Mouse (Mus musculus): Measurements from ENCODE around the gene Limch1.

Gene Limch1

DNA sequence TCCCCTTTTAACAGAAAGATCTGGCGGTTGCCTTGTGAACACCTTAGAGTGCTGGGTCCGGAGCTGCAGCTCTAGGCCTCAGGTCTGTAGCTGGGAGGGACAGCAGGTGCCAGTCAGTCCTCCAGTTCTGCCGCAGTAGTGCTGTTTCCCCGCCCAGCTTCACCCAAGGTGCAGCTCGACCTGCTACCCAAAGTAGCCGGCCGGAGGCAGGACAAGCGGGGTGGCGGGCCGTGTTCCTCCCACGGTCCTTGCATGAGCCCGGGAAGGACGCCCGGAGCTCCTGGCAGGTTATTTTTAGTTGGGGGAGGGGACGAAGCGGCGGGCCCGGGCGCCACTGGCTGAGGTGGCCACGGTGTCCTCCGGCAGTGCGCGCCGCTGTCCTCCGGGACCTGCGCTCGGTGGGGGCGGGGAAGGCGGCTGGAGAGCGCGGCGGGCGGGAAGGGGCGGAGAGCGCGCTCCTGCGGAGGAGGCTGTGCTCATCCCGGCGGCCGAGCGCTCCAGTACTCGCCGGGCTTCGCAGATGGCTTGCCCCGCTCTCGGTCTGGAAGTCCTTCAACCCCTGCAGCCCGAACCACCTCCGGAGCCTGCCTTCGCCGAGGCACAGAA lies at the start of gene Limch1:
Limch1 (plus strand) TSS at position 438 of the 606 bp plus-strand sequence.
- no peak for DNase-seq (ENCODE audit: extremely low read depth, low read depth, low spot score)

DNA sequence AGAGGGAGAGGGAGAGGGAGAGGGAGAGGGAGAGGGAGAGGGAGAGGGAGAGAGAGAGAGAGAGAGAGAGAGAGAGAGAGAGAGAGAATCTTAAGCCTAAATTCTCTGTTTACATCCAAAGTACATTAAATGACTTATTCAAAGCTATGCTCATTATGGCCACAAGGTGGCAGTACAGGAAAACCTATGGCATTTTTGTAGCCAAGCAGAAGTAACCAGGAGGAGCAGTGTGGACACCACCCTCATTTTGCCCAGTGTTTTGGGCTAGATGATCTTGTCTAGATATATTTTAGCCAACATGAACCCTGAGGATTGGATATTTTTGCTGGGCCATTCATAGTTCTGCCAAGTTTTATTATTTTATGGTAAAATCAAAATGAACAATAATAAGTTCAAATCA lies 48.5 kb upstream of the Limch1 start:
- no peak for DNase-seq (ENCODE audit: extremely low read depth, low read depth, low spot score)

DNA sequence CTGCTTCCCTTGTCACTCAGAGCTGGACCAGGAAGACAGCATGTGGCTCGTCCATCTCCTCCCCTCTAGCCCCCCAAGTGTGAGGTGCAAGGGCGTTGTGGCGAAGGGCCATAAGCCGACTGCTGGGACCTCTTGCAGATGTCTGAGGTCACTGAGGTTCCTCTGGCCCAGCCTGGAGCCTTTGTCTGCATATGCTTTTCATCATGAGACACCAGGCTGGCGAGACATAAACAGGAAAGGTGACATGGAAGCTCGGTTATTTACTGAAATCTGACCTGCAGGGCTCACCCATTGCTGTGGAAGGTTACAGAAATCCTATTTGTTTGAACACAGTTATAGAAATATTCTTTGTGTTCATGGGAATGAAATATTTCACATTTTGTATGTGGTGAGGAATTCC lies 45.7 kb upstream of the Limch1 start:
- DNase-seq (ENCODE audit: extremely low read depth, low read depth, low spot score): no peak

GRCm38 (mm10) chr5:66701951-66702350 lies 43.7 kb upstream of the Limch1 start:
- no peak for DNase-seq (ENCODE audit: extremely low read depth, low read depth, low spot score)

DNA sequence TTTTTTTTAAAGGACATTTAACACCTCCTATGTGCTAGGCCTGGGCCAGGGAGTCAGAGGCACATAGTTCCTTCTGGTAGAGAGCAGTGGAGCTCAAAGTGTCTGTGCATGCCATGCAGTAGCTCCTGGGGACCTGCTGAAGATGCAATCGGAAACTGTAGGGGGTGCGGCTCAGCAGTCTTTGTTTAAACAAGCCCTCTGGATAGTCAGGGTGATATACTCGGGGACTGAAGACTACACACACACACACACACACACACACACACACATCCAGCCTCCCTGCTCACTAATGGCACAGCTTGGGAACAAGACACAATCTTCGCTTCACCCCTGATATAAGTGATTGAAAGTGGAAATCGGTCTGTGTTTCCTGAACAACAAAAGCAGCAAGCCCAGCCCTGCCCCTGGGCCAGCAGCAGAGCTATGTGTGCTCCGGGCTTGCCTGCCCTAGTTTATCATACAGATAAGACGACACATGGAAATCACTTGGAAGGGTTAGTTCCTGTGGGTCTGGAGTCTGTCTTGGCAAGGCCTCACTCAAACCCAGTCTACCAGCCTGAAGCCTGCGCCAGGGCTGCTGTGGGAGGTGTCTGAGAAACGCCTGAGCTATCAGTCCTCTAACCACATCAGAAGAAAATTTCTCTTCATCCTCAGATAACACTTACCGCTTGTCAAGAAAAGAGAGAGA lies 42.2 kb upstream of the Limch1 start:
- no peak for DNase-seq (ENCODE audit: extremely low read depth, low read depth, low spot score)

DNA sequence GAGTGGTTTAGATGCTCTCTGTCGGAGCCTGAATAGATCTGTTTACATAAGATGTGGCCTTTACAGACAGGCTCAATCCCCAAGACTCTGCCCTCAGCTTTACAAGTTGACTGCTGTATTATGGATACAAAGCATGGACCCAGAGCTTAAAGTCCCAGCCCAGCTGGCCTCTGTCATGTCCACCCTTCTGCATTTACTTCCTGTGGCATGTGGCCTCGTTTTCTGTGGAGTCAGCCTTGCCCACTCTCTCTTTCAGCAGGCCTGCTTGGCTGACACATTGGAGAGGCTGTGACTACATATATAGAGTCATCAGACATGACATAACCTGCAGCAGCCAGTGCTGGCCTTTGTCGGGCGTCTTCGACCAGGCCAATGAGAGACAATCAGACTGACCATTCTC lies 37.8 kb upstream of the Limch1 start:
- no peak for DNase-seq (ENCODE audit: extremely low read depth, low read depth, low spot score)

DNA sequence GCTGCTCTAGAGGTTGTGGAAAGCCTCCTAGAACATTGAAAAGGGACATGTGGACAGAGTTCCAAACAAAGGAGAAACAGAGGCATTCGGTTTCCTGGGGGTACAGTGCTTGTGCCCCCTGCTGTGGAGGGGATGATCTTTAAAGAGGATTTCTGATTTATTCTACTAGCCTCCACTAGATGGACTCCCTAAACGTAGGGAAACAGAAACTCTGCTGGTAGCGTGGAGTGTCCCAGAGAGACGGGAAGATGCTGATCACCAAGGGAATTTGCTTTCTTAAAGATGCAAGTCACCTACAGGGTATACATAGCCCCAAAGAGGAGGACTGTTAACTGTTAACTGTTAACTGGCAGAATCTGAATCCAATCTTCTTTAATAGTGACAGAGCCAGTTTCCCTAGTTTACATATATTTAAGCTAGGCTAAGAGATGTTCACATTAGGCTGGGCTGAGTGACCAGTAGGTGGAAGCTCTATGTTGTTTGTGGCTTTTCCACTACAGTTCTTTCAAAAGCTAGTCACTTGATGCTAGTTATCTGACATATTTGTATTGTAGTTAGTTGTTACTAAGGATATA lies 35.1 kb upstream of the Limch1 start:
- DNase-seq (ENCODE audit: extremely low read depth, low read depth, low spot score): no peak

- DNase-seq (ENCODE audit: extremely low read depth, low read depth, low spot score): no peak
These were observed 32.8 kb upstream of the Limch1 start for GRCm38 (mm10) chr5:66712801-66713200.

- no peak for DNase-seq (ENCODE audit: extremely low read depth, low read depth, low spot score)
These were observed 30.1 kb upstream of the Limch1 start for GRCm38 (mm10) chr5:66715498-66715931.

DNA sequence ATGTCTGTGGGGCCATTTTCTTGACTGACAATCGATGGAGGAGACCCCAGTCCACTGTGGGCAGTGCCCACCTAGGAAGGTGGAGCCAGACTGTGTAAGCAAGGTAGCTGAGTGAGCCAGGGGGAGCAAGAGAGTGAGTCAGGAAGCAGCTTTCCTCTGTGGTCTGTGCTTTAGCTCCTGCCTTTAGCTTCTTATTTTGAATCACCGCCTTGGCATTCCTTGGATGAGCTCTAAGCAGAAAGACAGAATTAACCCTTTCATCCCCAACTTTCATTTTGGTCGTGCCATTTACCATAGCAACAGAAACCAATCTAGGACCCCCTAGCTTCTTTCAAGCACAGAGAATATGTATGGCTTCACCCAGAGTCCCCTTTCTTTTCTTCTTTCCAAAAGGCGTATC lies 27.7 kb upstream of the Limch1 start:
- no peak for DNase-seq (ENCODE audit: extremely low read depth, low read depth, low spot score)

DNA sequence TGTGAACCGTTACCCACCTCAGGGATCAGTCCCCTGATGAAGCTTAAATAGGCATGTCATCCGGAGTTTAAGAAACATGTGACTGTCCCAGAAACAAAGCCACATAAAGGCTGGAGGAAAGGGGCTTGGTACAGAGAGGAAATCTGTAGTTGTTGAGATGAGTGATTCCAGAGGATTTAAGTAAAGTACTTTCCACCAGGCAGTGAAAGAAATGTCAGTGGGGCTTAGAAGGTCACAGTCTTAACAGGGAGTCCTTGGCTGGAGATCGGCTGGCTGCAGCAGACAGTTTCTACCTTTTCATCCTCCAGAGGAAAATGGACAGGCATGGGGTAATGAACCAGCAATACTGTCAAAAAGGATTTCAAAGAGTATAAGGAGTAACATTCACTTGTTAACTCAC lies 27.2 kb upstream of the Limch1 start:
- no peak for DNase-seq (ENCODE audit: extremely low read depth, low read depth, low spot score)

- no peak for DNase-seq (ENCODE audit: extremely low read depth, low read depth, low spot score)
These were observed 26.7 kb upstream of the Limch1 start for GRCm38 (mm10) chr5:66718880-66719279.

GRCm38 (mm10) chr5:66720921-66721320 lies 24.7 kb upstream of the Limch1 start:
- DNase-seq (ENCODE audit: extremely low read depth, low read depth, low spot score): no peak

DNA sequence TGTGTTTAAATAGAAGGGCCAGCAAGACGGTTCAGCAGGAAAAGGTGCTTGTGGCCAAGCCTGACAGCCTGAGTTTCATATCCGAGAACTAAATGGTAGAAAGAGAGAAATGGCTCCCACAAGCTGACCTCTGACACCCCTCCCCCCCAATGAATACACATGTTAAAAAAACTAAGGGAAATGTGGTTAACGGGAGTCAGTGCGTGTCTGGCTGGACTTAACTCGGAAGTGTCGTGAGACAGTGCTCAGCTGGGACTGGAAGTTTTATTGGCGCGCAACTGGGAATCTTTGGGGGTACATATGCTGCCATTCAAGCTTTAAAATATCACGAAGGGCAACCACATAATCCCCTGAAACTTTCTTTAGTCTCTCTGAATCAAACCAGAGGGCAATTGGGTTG lies 23.0 kb upstream of the Limch1 start:
- no peak for DNase-seq (ENCODE audit: extremely low read depth, low read depth, low spot score)

DNA sequence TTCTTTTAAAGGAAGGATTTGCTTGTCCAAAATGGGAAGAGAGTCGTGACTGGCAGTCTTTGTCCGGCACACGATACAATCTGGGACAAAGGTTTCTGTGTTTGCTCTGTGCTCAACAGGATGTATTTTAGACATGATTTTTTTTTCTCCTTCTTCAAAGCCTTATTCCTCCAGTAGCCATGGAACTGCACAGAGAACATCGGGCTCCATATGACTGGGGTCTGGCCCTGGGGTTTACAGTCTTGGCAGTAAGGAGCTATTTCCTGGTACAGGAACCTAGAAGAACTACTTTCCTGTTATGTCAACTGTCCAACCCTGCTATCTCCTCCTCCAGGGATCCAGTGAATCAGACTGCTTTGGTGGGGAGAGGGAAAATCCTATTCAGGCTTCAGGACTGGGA lies 22.6 kb upstream of the Limch1 start:
- DNase-seq (ENCODE audit: extremely low read depth, low read depth, low spot score): no peak

GRCm38 (mm10) chr5:66723626-66724025 lies 22.0 kb upstream of the Limch1 start:
- no peak for DNase-seq (ENCODE audit: extremely low read depth, low read depth, low spot score)

DNA sequence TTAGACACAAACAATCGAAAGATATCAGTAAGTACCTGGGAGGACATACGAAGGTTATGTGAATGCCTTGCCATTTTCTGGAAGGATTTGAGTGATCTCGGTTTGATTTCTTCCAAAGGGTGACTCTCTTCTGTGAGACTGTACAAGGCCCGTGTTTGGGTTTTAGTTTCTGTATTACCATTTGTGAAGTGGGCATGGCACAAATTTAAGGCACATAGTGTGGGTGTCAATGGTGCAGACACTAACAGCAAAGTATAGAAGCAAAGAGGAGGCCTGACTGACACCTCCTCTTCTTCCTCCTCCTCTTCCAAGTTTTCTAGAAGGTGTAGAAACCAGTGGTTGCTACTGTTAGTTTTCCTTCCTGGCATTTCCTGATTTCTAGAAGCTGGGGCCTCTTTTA lies 16.3 kb upstream of the Limch1 start:
- DNase-seq (ENCODE audit: extremely low read depth, low read depth, low spot score): no peak

GRCm38 (mm10) chr5:66730621-66731301 lies 14.9 kb upstream of the Limch1 start:
- DNase-seq (ENCODE audit: extremely low read depth, low read depth, low spot score): no peak

DNA sequence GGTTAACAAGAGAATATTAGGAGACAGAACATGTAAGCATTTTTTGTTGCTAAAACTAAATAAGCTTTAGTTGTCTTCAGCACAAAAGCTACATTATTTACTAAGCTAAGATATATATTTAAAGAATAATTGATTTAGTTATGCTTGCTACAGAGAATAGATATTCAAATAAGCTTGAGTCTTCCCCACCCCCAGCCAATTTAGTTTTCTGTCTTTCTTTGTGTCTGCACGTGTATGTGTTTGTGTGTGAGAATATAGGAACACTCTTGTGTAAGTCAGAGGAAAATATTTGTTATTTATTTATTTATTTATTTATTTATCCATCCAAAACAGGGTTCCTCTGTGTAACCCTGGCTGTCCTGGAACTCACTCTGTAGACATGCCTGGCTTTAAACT lies 14.3 kb upstream of the Limch1 start:
- DNase-seq (ENCODE audit: extremely low read depth, low read depth, low spot score): no peak

DNA sequence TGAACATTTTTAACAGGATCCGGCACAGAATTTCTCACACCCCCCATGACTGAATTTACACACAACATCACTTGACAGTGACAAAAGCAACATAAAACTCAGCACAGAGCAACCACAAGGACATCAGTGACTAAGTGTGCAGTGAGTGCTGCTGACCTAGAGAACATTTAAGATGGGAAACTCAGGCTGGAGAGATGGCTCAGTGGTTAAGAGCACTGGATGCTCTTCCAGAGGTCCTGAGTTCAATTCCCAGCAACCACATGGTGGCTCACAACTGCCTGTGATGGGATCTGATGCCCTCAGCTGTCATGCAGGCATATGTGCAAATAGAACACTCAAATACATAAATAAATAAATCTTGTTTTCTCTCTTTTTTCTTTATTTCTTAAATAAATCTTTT lies 12.1 kb upstream of the Limch1 start:
- DNase-seq (ENCODE audit: extremely low read depth, low read depth, low spot score): no peak

DNA sequence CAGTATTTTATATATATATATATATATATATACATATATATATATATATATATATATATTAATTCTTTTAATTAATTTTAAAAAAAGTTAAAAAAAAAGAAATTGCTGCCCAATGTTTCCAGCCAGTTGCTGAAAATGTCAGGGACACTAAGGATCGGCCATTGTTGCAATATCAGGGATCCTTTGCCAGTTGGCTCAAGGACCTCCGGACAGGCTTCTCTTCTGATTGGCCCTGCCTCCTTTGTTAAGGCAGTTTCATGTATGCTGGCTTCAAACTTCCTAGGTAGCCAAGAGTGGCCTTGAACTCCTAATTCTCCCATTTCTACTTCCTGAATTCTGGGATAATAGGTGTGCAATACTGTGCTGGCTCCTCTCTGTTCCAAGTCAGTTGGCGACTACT lies 6.3 kb upstream of the Limch1 start:
- DNase-seq (ENCODE audit: extremely low read depth, low read depth, low spot score): no peak
